Mouse (Mus musculus): ENCODE measurements around the gene Irf4. TPM values are rescaled to one million over a fixed set of nuclear protein-coding genes. Genes with fewer than 3 reads are reported as not detected.

The Irf4 gene
- polyA plus RNA-seq, 1 experiment from 2014 or later, result 0.13 TPM

DNA sequence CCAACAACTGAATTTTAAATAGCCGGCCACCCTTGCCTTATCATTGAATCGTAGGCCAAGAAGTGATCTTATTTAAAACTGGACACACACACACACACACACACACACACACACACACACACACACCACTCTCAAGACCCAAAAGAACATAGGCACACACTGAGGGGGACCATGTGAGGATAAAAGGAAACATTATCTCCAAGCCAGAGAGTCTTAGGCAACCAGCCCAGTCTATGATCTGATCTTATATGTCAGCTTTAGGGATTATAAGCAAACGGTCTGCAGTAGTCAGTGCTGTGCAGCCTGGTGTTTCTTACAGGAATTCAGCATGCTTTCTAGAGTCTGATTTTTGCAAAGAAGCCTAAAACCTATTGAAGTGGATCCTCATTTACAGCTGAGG, 43.7 kb downstream of the Irf4 start:
- no peak overlapping the region for H3K27ac ChIP-seq (replicated peaks)

DNA sequence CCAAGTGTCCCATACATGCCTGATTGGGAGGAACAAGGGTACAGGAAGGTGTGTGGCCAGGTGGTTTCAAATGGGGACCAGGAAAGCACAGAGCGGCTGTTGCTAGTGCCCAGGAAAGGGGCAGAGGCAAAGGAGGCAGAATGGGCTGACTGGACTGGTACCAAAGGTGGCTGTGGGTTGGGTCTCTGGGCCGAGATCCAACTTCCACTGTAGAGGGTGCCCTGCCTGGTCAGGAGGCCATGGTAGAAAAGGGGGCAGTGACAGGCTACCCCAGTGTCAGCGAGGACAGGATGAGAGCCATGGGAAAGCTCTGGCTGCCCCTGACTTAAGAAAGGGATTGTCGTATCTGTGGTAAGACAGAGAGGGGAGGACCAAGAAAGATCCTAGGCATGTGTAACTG, 44.2 kb downstream of the Irf4 start:
- H3K9me3 ChIP-seq, result no peaks in the 10 kb centered on the region
- H3K9ac ChIP-seq, result no peak overlapping the region
- H3K4me2 ChIP-seq, result no peak overlapping the region
- H3K36me3 ChIP-seq, result no peaks in the 10 kb centered on the region
- H3K4me1 ChIP-seq (replicated peaks), result no peaks in the 10 kb centered on the region
- no peak for ATAC-seq (ENCODE audit: low read depth)
- H3K4me3 ChIP-seq, result no peak overlapping the region
- 93% methylated on average over 4 of the region's 4 CpGs for WGBS
- no peaks in the 10 kb centered on the region for H3K27me3 ChIP-seq
- H3K27ac ChIP-seq (replicated peaks), result no peak overlapping the region

More for the DNA sequence above, 43.7 kb downstream of the Irf4 start:
- 94% methylated on average over 3 of the region's 3 CpGs for WGBS
- ATAC-seq (ENCODE audit: low read depth), result no peak
- Histone ChIP-seq H3K4me3 (no peak overlapping the region), H3K9ac (no peak overlapping the region), H3K4me1 (replicated peaks) (no peaks in the 10 kb centered on the region), H3K4me2 (no peak overlapping the region), H3K27me3 (no peaks in the 10 kb centered on the region), H3K36me3 (no peaks in the 10 kb centered on the region), H3K9me3 (no peaks in the 10 kb centered on the region)

DNA sequence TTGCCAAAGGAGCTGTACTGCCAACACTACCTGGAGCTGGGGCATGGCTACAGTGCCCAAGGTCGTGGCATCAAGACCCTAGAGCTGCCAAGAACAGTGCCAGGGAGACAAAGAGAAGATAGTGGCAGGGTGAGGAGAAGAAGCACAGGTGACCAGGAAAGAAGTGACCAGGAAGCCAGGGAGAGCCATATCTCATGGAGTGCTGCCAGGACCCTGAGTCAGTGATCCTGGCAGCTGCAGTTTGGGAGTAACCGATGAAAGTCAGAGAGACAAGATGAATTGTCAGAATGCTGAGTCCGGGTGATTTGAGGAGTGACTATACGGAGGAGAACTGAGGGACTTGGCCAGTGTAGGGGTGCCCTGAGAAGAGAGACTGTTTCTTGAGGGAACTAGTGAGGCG, 44.6 kb downstream of the Irf4 start:
- Histone ChIP-seq H3K27ac (replicated peaks) (no peak overlapping the region), H3K9ac (no peak overlapping the region), H3K9me3 (no peaks in the 10 kb centered on the region), H3K36me3 (no peaks in the 10 kb centered on the region), H3K4me1 (replicated peaks) (no peaks in the 10 kb centered on the region), H3K4me3 (no peak overlapping the region), H3K27me3 (no peaks in the 10 kb centered on the region), H3K4me2 (no peak overlapping the region)
- no peak for ATAC-seq (ENCODE audit: low read depth)
- 90% methylated on average over 5 of the region's 5 CpGs for WGBS

DNA sequence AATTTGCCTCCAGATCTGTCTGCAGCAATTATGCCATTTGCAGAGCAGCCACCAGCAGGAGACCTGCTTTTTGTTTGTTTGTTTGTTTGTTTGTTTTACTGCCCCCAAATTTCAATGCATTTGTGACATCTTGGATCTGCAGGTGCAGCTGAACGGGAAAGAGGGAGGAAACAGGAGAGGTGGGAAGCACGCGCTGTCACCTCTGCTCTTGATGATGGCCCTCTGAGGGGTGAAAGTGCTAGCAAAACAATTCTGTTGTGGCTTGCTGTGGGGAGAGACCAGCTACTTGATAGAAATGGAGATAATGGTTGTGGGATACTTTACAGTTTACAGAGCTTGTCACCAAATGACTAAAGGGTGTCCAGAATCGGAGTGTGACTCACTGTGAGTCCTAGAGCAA, 46.9 kb downstream of the Irf4 start:
- Histone ChIP-seq H3K4me2 (no peak overlapping the region), H3K36me3 (no peaks in the 10 kb centered on the region)

DNA sequence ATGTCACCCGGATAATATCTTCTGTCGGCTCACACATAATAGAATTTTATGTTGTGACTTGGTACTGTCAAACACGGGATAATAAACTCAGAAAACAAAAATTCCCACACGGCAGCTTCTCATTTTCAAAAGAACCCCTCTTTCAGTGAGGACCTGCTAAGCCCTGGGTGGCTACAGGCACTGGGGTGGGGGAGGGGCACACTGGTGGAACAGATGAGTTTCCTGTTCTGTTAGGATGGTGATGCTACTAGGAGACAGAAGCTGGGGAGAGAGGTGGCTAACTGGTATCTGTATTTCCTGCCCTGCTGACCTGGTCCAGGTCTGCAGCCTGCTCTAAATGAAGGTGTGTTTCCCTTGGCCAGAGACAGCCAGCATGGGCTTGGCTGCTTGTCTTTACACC, 52.9 kb downstream of the Irf4 start:
- no peaks in the 10 kb centered on the region for H3K4me1 ChIP-seq (replicated peaks)
- no peak overlapping the region for H3K9ac ChIP-seq
- no peak overlapping the region for H3K4me2 ChIP-seq
- 75% methylated on average over 4 of the region's 4 CpGs for WGBS
- no peak for ATAC-seq (ENCODE audit: low read depth)
- H3K9me3 ChIP-seq, result no peaks in the 10 kb centered on the region
- H3K4me3 ChIP-seq, result no peak overlapping the region
- H3K36me3 ChIP-seq, result no peaks in the 10 kb centered on the region
- H3K27me3 ChIP-seq, result no peaks in the 10 kb centered on the region
- H3K27ac ChIP-seq (replicated peaks), result no peak overlapping the region

More for the DNA sequence above, 46.9 kb downstream of the Irf4 start:
- 83% methylated on average over 4 of the region's 4 CpGs for WGBS
- no peak for ATAC-seq (ENCODE audit: low read depth)
- Histone ChIP-seq H3K9ac (no peak overlapping the region), H3K4me3 (no peak overlapping the region), H3K9me3 (no peaks in the 10 kb centered on the region), H3K4me1 (replicated peaks) (no peaks in the 10 kb centered on the region), H3K27ac (replicated peaks) (no peak overlapping the region), H3K27me3 (no peaks in the 10 kb centered on the region)

DNA sequence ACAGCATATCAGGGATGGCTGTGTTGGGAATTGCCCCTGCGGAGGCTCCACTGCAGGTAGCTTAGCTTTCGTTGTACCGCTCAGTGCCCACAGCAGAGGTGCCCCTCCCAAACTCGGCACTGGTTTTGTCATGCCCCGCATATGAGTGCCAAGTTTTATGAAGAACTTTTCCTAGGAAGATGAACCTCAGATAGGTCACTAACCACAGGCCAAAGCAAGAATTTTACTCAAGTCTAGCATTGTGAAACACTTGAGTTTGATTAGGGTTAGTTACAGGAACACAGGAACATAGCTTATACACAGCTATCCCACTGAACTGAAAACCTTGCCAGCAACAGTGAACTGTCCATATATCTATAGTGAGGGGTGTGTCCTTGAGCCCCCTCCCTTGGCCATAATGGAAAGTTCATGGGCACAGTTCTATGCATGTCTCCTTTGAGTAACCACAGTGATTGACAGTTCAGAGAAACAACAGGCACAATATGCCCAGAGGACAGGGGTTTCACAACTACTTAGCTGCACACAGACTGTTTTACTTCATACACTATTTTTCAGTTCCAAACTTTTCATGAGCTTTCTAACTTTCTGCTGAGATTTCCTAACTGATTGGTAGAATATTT, 53.4 kb downstream of the Irf4 start:
- ATAC-seq (ENCODE audit: low read depth), result no peak
- Histone ChIP-seq H3K27ac (replicated peaks) (no peak overlapping the region), H3K4me2 (no peak overlapping the region), H3K9me3 (no peaks in the 10 kb centered on the region), H3K4me1 (replicated peaks) (no peaks in the 10 kb centered on the region), H3K36me3 (no peaks in the 10 kb centered on the region), H3K27me3 (no peaks in the 10 kb centered on the region), H3K9ac (no peak overlapping the region), H3K4me3 (no peak overlapping the region)
- WGBS, result 95% methylated on average over 5 of the region's 5 CpGs

DNA sequence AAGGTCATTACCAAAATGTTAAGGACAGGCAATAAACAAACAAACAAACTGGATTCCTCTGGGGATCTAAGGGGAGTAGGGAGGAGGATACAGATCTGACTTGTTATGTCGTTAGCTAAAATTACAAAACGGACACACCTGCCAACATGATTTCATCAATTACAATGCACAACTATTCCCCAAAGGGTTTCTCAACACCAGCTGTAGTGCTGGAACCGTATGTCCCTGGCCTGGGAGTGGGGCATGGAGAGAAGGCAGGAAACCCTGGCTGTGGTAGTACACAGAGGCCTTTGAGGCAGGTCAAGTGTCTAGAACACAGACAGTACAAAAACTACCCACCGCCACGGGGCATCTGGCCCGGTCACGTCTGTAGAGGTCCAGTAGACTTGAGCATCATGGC, 60.2 kb downstream of the Irf4 start:
- no peak overlapping the region for H3K27ac ChIP-seq (replicated peaks)
- no peak overlapping the region for H3K4me2 ChIP-seq
- no peaks in the 10 kb centered on the region for H3K9me3 ChIP-seq
- no peak overlapping the region for H3K4me3 ChIP-seq
- H3K9ac ChIP-seq, result no peak overlapping the region
- ATAC-seq (ENCODE audit: low read depth), result no peak
- WGBS, result 75% methylated on average over 7 of the region's 7 CpGs
- peaks cover 7% of the 10 kb centered on the region for H3K36me3 ChIP-seq
- H3K27me3 ChIP-seq, result no peaks in the 10 kb centered on the region
- no peaks in the 10 kb centered on the region for H3K4me1 ChIP-seq (replicated peaks)

DNA sequence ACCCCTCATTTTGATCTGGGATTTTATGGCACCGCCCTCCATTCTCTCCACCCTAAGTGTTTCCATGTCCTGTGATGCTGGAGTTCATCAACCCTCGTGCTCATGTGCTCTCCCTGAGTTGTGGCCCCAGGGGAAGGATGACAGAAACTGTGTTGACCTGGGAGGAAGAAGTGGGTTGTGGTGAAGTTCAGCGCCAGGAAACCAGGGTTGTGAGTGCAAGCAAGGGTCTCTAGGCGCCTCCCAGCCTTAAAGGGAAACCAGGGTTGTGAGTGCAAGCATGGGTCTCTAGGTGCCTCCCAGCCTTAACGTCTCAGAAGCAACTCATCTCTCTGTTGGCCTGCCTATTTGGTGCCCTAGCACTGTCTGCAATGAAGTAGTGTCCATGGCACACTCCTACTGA, 64.4 kb downstream of the Irf4 start:
- no peak overlapping the region for H3K9ac ChIP-seq
- 91% methylated on average over 5 of the region's 5 CpGs for WGBS
- H3K4me2 ChIP-seq, result no peak overlapping the region
- H3K4me1 ChIP-seq (replicated peaks), result no peaks in the 10 kb centered on the region
- H3K9me3 ChIP-seq, result no peaks in the 10 kb centered on the region
- no peaks in the 10 kb centered on the region for H3K27me3 ChIP-seq
- ATAC-seq (ENCODE audit: low read depth), result no peak
- H3K27ac ChIP-seq (replicated peaks), result no peak overlapping the region
- peaks cover 43% of the 10 kb centered on the region for H3K36me3 ChIP-seq
- H3K4me3 ChIP-seq, result no peak overlapping the region

DNA sequence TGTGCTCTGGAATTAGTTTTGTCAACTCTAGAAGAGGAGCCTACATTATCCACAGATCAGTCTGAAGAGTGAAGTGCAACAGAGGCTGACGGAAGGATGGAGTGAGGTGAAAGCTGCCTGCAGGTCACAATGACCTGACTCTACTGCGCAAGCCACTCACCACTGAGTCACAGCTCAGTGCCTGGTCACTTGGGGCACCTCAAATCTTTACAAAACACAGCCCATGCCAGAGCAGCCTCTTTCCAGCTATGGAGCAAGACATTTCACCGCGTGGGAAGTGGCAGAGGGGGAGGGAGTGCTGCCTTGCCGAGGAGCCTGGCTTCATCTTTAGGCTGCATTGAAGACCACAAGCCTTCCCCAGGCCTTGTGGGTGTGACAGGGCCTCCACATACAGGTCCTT, 65.2 kb downstream of the Irf4 start:
- H3K4me1 ChIP-seq (replicated peaks), result no peaks in the 10 kb centered on the region
- H3K36me3 ChIP-seq, result peaks cover 49% of the 10 kb centered on the region

More for the DNA sequence above, 65.2 kb downstream of the Irf4 start:
- H3K27ac ChIP-seq (replicated peaks), result no peak overlapping the region
- no peak overlapping the region for H3K9ac ChIP-seq
- ATAC-seq (ENCODE audit: low read depth), result no peak
- no peak overlapping the region for H3K4me2 ChIP-seq
- 87% methylated on average over 5 of the region's 5 CpGs for WGBS
- H3K9me3 ChIP-seq, result no peaks in the 10 kb centered on the region
- no peak overlapping the region for H3K4me3 ChIP-seq
- no peaks in the 10 kb centered on the region for H3K27me3 ChIP-seq

Other genes with a start within 250 kb of the Irf4 start
- gene Uqcrfs1, start 203.9 kb upstream of the Irf4 start, polyA plus RNA-seq (2015; fragmentation: Nextera tagmentation; extraction: Ambion mirVana), result 277 and 289 TPM in 2 replicates
- 27.2 and 28.2 TPM in 2 replicates for gene Dusp22, start 89.2 kb upstream of the Irf4 start, polyA plus RNA-seq (2015; fragmentation: Nextera tagmentation; extraction: Ambion mirVana)
- not detected in 2 replicates for gene Hus1b, start 198.5 kb downstream of the Irf4 start, polyA plus RNA-seq (2015; fragmentation: Nextera tagmentation; extraction: Ambion mirVana)
- gene Exoc2, start 224.9 kb downstream of the Irf4 start, polyA plus RNA-seq (2015; fragmentation: Nextera tagmentation; extraction: Ambion mirVana), result 41.9 and 44.1 TPM in 2 replicates
- gene Gm5447, start 225.0 kb downstream of the Irf4 start, polyA plus RNA-seq (2015; fragmentation: Nextera tagmentation; extraction: Ambion mirVana), result not detected in 2 replicates

All from neural tube, embryonic 13.5 days (tissue).